Mouse (Mus musculus) forebrain, embryonic 14.5 days (tissue): Measurements from ENCODE around the gene Sema7a. TPM values are rescaled to one million over a fixed set of nuclear protein-coding genes. Genes with fewer than 3 reads are reported as not detected.

Source experiments
- ATAC-seq: fragments of 200-750 bp; cut with Nextera tagmentation; 2 replicates; pipeline ENCODE4 v1.8.0; 2017; ENCODE audit warnings: mild to moderate bottlenecking, moderate library complexity
- DNase-seq: peaks from one replicate; pipeline ENCODE4 v3.0.0-alpha.2; 2015; ENCODE audit warnings: low spot score
- H3K27ac ChIP-seq: fragments of 300-500 bp; sonication (generic); 2 replicates; pipeline ENCODE4 v1.5.1; 2014; ENCODE audit warnings: low read depth, mild to moderate bottlenecking, control low read depth, low read length, moderate library complexity
- H3K27me3 ChIP-seq: fragments of 300-500 bp; sonication (generic); replicated peaks from 2 replicates; pipeline ENCODE4 v1.6.1; 2014; ENCODE audit warnings: low read length, control low read depth, mixed read lengths; ENCODE audit not compliant: control insufficient read depth, insufficient read depth
- H3K36me3 ChIP-seq: fragments of 300-500 bp; sonication (generic); 2 replicates; pipeline ENCODE4 v1.6.1; 2014; ENCODE audit warnings: low read length, control low read depth; ENCODE audit not compliant: control insufficient read depth, insufficient read depth
- H3K4me1 ChIP-seq: fragments of 300-500 bp; sonication (generic); 2 replicates; pipeline ENCODE4 v1.6.1; 2014; ENCODE audit warnings: antibody characterized with exemption, low read length, control low read depth; ENCODE audit not compliant: control insufficient read depth, insufficient read depth
- H3K4me2 ChIP-seq: fragments of 300-500 bp; sonication (generic); 2 replicates; pipeline ENCODE4 v1.6.1; 2014; ENCODE audit warnings: mild to moderate bottlenecking, control low read depth, low read length
- H3K4me3 ChIP-seq: fragments of 300-500 bp; sonication (generic); 2 replicates; pipeline ENCODE4 v1.5.1; 2014; ENCODE audit warnings: low read depth, low read length, control low read depth
- H3K9ac ChIP-seq: fragments of 300-500 bp; sonication (generic); 2 replicates; pipeline ENCODE4 v1.6.1; 2014; ENCODE audit warnings: mild to moderate bottlenecking, low read length, control low read depth, moderate library complexity
- H3K9me3 ChIP-seq: fragments of 300-500 bp; sonication (generic); replicated peaks from 2 replicates; pipeline ENCODE4 v1.6.1; 2016; ENCODE audit warnings: low read length, control low read depth, mixed read lengths; ENCODE audit not compliant: control insufficient read depth
- WGBS: fragments of 180-500 bp; shearing (Covaris S2); extraction: QIAGEN DNeasy Blood & Tissue Kit; methylation state at CpG from one replicate; pipeline ENCODE4 v1.1.7; 2014; 5-methylcytosine and 5-hydroxymethylcytosine counted together
- polyA plus RNA-seq: library from polyadenylated mRNA; unstranded; fragments of >200 nt; fragmentation: Nextera tagmentation; extraction: Ambion mirVana; gene quantifications from 2 replicates; pipeline ENCODE4 v1.2.1, GENCODE M21; 2014

Sema7a gene
- polyA plus RNA-seq, 1 experiment from 2014 or later = 3.6 TPM

DNA sequence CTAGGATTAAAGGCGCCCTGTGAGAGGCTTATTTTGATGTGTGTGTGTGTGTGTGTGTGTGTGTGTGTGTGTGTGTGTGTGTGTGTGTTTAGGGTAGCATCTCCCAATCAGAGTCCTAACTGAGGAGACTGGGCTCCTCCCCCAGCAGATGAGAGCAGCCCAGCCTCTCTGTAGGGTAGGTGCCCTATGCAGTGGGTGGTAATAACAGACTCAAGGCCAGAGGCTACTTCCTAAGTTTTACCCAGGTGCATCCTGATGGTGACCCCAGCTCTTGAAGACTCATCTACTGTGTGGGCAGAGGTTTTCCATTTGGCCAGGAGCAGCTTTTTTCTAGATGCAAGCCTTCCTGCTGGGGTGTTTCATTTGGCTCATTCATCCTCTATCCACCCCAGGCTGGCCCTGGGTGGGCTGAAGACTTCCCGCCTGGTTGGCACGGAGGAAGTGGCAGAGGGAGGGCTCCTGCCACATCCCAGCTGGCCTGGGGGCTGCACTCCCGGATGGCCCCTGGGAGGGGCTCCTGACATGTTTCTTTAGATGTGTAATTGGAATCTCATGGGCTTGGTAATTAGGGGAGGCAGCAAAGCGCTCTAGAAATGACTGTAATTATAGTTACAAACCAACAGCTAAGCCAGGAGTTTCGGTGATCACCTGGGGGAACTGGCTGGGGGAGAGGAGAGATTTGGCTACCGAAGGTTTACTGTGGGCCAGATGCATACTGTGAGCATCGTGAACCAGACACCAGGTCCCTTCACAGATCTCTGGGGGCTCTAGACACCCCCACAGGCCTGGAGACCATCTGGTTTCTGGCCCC is 53.1 kb downstream of the Sema7a start:
- 28% methylated on average over 8 of the region's 8 CpGs for WGBS
- no peak overlapping the region for H3K4me2 ChIP-seq
- H3K4me3 ChIP-seq = no peak overlapping the region
- H3K9me3 ChIP-seq = no peaks in the 10 kb centered on the region
- H3K9ac ChIP-seq = peak overlapping the region; percentile 29; the same call in 1 of the 2 replicates
- DNase-seq (peak; percentile 69), ATAC-seq (no peak)
- H3K27me3 ChIP-seq = no peaks in the 10 kb centered on the region; the same call in 1 of the 2 replicates
- H3K4me1 ChIP-seq = peaks cover 7% of the 10 kb centered on the region
- H3K27ac ChIP-seq = no peak overlapping the region
- no peaks in the 10 kb centered on the region for H3K36me3 ChIP-seq

DNA sequence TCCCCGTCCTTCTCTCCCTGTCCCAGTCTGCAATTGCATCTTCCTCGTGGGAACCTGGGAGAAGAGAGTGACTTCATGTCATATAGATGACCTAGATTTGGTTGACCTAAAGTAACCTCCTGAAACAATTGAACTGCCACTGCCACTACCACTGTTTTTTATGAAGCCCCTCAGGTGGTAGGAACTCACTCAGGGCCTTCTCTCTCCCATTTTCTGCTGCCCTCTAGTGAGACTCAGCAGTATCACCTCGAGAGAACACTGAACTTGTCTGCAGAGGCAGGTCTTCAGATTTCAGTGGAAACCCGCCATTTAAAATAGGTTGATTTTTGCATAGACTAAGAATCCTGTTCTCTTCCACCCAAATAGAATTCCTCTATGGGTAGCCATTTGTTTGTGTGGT is 55.4 kb downstream of the Sema7a start:
- Histone ChIP-seq H3K4me2 (no peak overlapping the region), H3K4me1 (peaks cover 7% of the 10 kb centered on the region), H3K36me3 (no peaks in the 10 kb centered on the region), H3K4me3 (no peak overlapping the region), H3K27ac (no peak overlapping the region), H3K27me3 (peaks cover 3% of the 10 kb centered on the region; the same call in 1 of the 2 replicates), H3K9me3 (no peaks in the 10 kb centered on the region), H3K9ac (no peak overlapping the region)
- ATAC-seq (no peak), DNase-seq (peak; percentile 77)
- 30% methylated on average over 4 of the region's 4 CpGs for WGBS

GRCm38 (mm10) chr9:57997511-57998031 is 57.7 kb downstream of the Sema7a start:
- Histone ChIP-seq H3K27me3 (peaks cover 3% of the 10 kb centered on the region; the same call in 1 of the 2 replicates), H3K4me1 (peaks cover 7% of the 10 kb centered on the region), H3K36me3 (no peaks in the 10 kb centered on the region), H3K4me3 (peak overlapping the region; percentile 23), H3K27ac (no peak overlapping the region), H3K9me3 (no peaks in the 10 kb centered on the region), H3K9ac (peak overlapping the region; percentile 41), H3K4me2 (peak overlapping the region; percentile 60)
- DNase-seq = no peak
- WGBS = 17% methylated on average over 13 of the region's 13 CpGs
- peak; percentile 14; the same call in 1 of the 2 replicates for ATAC-seq

GRCm38 (mm10) chr9:57998032-57998659 is 58.2 kb downstream of the Sema7a start:
- no peaks in the 10 kb centered on the region for H3K9me3 ChIP-seq
- H3K36me3 ChIP-seq = no peaks in the 10 kb centered on the region
- peak; percentile 85 for DNase-seq
- H3K4me2 ChIP-seq = peak overlapping the region; percentile 60
- peak overlapping the region; percentile 23 for H3K4me3 ChIP-seq
- peak overlapping the region; percentile 41 for H3K9ac ChIP-seq
- peak; percentile 83 for ATAC-seq
- peaks cover 3% of the 10 kb centered on the region; the same call in 1 of the 2 replicates for H3K27me3 ChIP-seq
- H3K4me1 ChIP-seq = peaks cover 3% of the 10 kb centered on the region
- WGBS = under 1% methylated on average over 20 of the region's 20 CpGs
- H3K27ac ChIP-seq = no peak overlapping the region

DNA sequence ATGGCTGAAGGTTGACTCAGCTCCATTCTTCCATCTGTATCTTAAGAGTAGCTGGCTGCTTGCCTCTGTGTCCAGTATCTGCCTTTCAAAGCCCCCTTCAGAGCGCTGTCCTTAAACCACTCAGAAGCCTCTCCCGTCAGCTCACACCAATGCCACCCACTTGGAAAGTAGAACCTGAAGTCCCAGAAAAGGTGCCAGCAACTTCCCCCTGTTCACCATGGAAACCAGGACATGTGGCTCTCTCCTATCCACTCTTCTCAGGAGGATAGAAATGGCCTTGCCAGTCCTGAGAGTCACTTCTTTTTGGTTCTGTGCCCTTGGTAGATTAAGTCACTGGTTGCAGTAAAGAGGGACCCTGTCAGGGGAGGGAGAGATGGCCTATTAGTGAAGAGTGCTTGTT is 58.8 kb downstream of the Sema7a start:
- H3K4me1 ChIP-seq = no peaks in the 10 kb centered on the region
- H3K36me3 ChIP-seq = no peaks in the 10 kb centered on the region
- no peak overlapping the region for H3K27ac ChIP-seq
- no peak overlapping the region for H3K4me3 ChIP-seq
- ATAC-seq = peak; percentile 33
- no peak overlapping the region for H3K9ac ChIP-seq
- WGBS = 50% methylated on average over 2 of the region's 2 CpGs
- no peak for DNase-seq
- no peak overlapping the region for H3K4me2 ChIP-seq
- peaks cover 3% of the 10 kb centered on the region; the same call in 1 of the 2 replicates for H3K27me3 ChIP-seq
- H3K9me3 ChIP-seq = no peaks in the 10 kb centered on the region

DNA sequence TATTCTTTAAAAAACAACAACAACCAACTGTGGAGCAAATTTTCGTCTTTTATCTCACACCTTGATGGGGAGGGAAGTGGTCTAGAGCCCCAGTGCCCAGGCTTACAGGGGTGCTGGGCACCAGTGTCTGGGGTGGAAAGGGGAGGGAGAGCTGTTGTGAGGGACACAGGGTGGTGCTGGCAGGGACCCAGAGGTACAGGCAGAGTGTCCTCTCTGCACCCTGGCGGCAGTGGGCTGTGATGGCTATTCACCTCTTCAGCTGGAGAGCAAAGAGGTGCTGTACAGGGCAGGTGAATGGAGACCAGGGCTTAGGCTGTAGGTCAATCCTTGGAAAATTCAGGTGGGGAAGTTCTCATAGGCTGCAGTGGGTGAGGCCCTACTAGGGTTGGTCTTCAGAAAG is 59.8 kb downstream of the Sema7a start:
- H3K4me1 ChIP-seq = no peaks in the 10 kb centered on the region
- no peaks in the 10 kb centered on the region for H3K36me3 ChIP-seq
- DNase-seq (no peak), ATAC-seq (no peak)
- no peak overlapping the region for H3K4me2 ChIP-seq
- H3K27me3 ChIP-seq = peaks cover 3% of the 10 kb centered on the region; the same call in 1 of the 2 replicates
- no peak overlapping the region for H3K4me3 ChIP-seq
- WGBS = 54% methylated on average over 2 of the region's 2 CpGs
- H3K9me3 ChIP-seq = no peaks in the 10 kb centered on the region
- peak overlapping the region; percentile 17; the same call in 1 of the 2 replicates for H3K9ac ChIP-seq
- no peak overlapping the region for H3K27ac ChIP-seq

GRCm38 (mm10) chr9:58003272-58003671 is 63.4 kb downstream of the Sema7a start:
- 37% methylated on average over 2 of the region's 2 CpGs for WGBS
- no peaks in the 10 kb centered on the region for H3K9me3 ChIP-seq
- no peaks in the 10 kb centered on the region for H3K36me3 ChIP-seq
- H3K4me3 ChIP-seq = no peak overlapping the region
- no peak overlapping the region for H3K27ac ChIP-seq
- no peak overlapping the region for H3K4me2 ChIP-seq
- no peak overlapping the region for H3K9ac ChIP-seq
- peaks cover 3% of the 10 kb centered on the region for H3K4me1 ChIP-seq
- DNase-seq (no peak), ATAC-seq (no peak)
- peaks cover 3% of the 10 kb centered on the region; the same call in 1 of the 2 replicates for H3K27me3 ChIP-seq

DNA sequence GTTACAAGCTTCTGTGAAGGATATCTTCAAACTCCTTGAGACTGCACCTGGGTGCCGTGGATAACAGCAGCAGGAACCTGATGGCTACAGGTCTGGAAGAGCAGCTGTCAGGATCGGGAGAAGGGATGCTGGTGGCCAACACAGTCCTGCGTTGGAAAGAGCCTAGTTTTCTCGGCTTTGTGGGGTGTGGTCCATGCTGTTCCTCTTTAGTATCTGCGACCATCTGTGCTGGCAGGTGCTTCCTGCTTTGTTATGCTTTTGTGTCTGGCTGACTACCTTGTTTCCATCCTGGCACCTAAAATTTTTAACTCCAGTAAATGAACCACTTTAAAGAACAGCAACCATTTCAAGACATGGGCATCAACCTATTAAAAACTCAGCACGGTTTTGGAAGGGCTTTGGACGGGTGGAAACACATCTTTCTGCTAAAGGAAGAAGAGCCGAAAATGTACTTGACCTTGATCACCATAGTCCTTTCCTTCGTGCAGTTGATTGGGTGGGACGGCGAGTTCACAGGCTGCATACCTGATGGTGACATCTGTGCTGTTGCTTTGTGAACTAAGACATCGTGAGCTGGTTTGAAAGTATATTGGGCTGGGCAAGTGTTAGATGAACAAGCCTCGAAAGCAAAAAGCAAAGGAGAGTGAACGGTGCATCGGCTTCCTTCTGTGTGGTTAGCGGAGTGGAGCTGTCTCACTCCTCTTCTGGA is 66.0 kb downstream of the Sema7a start, which contains the start of gene Cyp11a1:
Cyp11a1 (plus strand) TSS at position 659 of the 709 bp plus-strand sequence.
- H3K4me2 ChIP-seq = no peak within 1 kb of the TSS
- no peak for DNase-seq
- no peaks in the 10 kb centered on the region for H3K36me3 ChIP-seq
- H3K4me3 ChIP-seq = no peak within 1 kb of the TSS
- H3K27ac ChIP-seq = 0 out of 2 replicates have a peak within 1 kb of the TSS, but pooled peaks have one; percentile 21
- 85% methylated on average over 16 of the region's 16 CpGs for WGBS
- H3K9me3 ChIP-seq = no peaks in the 10 kb centered on the region
- H3K9ac ChIP-seq = no peak within 1 kb of the TSS
- peaks cover 15% of the 10 kb centered on the region for H3K4me1 ChIP-seq
- H3K27me3 ChIP-seq = no peaks in the 10 kb centered on the region
- no peak for ATAC-seq
